8 mouse cellular contexts compared by ENCODE assay signal in the genomic region with DNA sequence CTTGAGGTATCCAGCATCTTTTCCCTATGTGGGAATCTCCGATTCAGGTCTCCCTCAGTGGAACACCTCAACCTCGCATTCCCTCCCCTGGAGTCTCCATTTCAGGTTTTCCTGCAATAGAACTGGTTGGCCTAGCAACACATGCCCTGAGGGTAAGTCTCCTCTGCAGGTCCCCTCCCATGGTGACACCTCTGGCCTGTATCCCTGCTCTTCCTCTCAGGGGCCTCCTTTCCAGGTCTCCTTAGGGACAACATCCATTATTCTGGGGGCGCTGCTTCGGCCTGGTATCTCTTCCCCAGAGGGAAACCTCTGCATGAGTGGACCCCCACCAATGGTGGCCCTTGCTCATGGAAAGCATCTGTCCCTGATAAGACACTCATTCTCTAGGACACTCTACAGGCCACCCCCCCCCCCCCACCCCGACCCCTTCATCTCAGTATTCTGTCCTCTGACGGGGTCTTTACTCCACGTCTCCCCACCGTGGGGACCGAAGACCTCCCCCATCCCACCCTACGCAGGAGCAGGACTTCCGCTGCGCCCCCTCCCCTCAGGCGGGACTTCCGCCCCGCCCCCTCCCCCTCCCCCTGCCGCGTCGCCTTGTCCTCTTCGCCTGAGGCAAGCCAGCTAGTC. TPM values are rescaled to one million over a fixed set of nuclear protein-coding genes. Genes with fewer than 3 reads are reported as not detected.
A peak's percentile ranks its signal among the peaks of the same experiment; 100 is the strongest.
DNase-seq lines count a peak whose midpoint lies in the region; ATAC-seq and TF ChIP-seq lines count a peak whose summit lies in the region.

A gene (plus strand): TSS at position 575 of the 630 bp plus-strand sequence.

- no peaks in the 10 kb centered on the region for H3K9me3 ChIP-seq in intestine, embryonic 14.5 days (ENCODE audit: control insufficient read depth, low read length)
- H3K9me3 ChIP-seq in megakaryocyte, embryonic 14.5 days = no peaks in the 10 kb centered on the region

- no peaks in the 10 kb centered on the region for H3K27me3 ChIP-seq in cerebellum, adult 2 months (ENCODE audit: control insufficient read depth, insufficient read depth, low read length)
- H3K27me3 ChIP-seq in intestine, embryonic 14.5 days (replicated peaks; ENCODE audit: control insufficient read depth, insufficient read depth, low read length) = no peaks in the 10 kb centered on the region
- no peaks in the 10 kb centered on the region for H3K27me3 ChIP-seq in megakaryocyte, embryonic 14.5 days (replicated peaks)

- TF ChIP-seq POLR2A in cerebellum, adult 2 months (IDR thresholded peaks at IDR 0.05; ENCODE audit: borderline replicate concordance, insufficient read depth, low read length) = no peak

- TF ChIP-seq CTCF in cerebellum, adult 2 months (IDR thresholded peaks at IDR 0.05; ENCODE audit: borderline replicate concordance, insufficient read depth, low read depth, low read length) = no peak

- peak within 1 kb of the TSS; percentile 91 for H3K9ac ChIP-seq in intestine, embryonic 14.5 days (ENCODE audit: low read length)

- DNase-seq in embryo, embryonic 11 days = peak; percentile 39
- no peak for DNase-seq in embryo, embryonic 10 days (ENCODE audit: low spot score)
- peak; percentile 18 for DNase-seq in CD4-positive, CD25-positive, alpha-beta regulatory T cell, adult 2 months (ENCODE audit: low read depth, low spot score)
- peak in 1 of 2 experiments; percentile 35 for DNase-seq in cerebellum, adult 2 months
- DNase-seq in gastrocnemius, postnatal 25 days = no peak
- peak; percentile 65 for DNase-seq in intestine, embryonic 14.5 days (ENCODE audit: low spot score)
- DNase-seq in right cerebral cortex, postnatal 14 days = no peak

- H3K4me1 ChIP-seq in cerebellum, adult 2 months (ENCODE audit: control insufficient read depth, insufficient read depth, low read length) = peaks cover 3% of the 10 kb centered on the region
- H3K4me1 ChIP-seq in intestine, embryonic 14.5 days (replicated peaks; ENCODE audit: control insufficient read depth, insufficient read depth, low read length) = peaks cover 12% of the 10 kb centered on the region
- peaks cover 49% of the 10 kb centered on the region for H3K4me1 ChIP-seq in megakaryocyte, embryonic 14.5 days

- H3K4me3 ChIP-seq in cerebellum, adult 2 months (replicated peaks; ENCODE audit: insufficient read depth, low read depth, low read length) = peak within 1 kb of the TSS; percentile 60
- H3K4me3 ChIP-seq in intestine, embryonic 14.5 days (ENCODE audit: low read depth, low read length) = peak within 1 kb of the TSS; percentile 91
- H3K4me3 ChIP-seq in megakaryocyte, embryonic 14.5 days (replicated peaks) = peak within 1 kb of the TSS; percentile 98

- ATAC-seq in intestine, embryonic 14.5 days (replicated peaks; ENCODE audit: low FRiP score, low TSS enrichment, low read depth) = no peak; the same call in 1 of the 2 replicates

- 13% methylated on average over 17 of the region's 19 CpGs for WGBS in cerebellum, adult 2 months
- 26% methylated on average over 6 of the region's 19 CpGs for WGBS in intestine, embryonic 14.5 days

- H3K27ac ChIP-seq in cerebellum, adult 2 months (ENCODE audit: insufficient read depth, low read length) = peak within 1 kb of the TSS; percentile 86
- peak within 1 kb of the TSS; percentile 97 for H3K27ac ChIP-seq in intestine, embryonic 14.5 days (ENCODE audit: low read depth)

- H3K36me3 ChIP-seq in intestine, embryonic 14.5 days (ENCODE audit: control insufficient read depth, insufficient read depth, low read length) = no peaks in the 10 kb centered on the region
- peaks cover 8% of the 10 kb centered on the region for H3K36me3 ChIP-seq in megakaryocyte, embryonic 14.5 days (replicated peaks; ENCODE audit: low read length)

- peak within 1 kb of the TSS; percentile 79 for H3K4me2 ChIP-seq in intestine, embryonic 14.5 days (ENCODE audit: low read length)

RNA-seq across cellular contexts. Expression of the gene that starts here (rescaled TPM):
- polyA plus RNA-seq in cerebellum, adult 2 months (2012; rRNA removed) = 271 and 274 TPM in 2 replicates
- total RNA-seq in gastrocnemius, postnatal 25 days (2021) = 10 to 100 TPM; 28.7 to 35.1 TPM
- 253 and 275 TPM in 2 replicates for polyA plus RNA-seq in intestine, embryonic 14.5 days (2014; fragmentation: Nextera tagmentation; extraction: Ambion mirVana)
- polyA plus RNA-seq in megakaryocyte, embryonic 14.5 days (2012; ENCODE audit: insufficient read depth, low replicate concordance) = 85.4 and 97.0 TPM in 2 replicates

Comparison
In these comparisons a context has a peak if more than half of its experiments do, and no peak if none do; other contexts are left out.
1. DNase-seq: peak in embryo, embryonic 11 days (single experiment), CD4-positive, CD25-positive, alpha-beta regulatory T cell, adult 2 months (single experiment) and intestine, embryonic 14.5 days (single experiment); none in embryo, embryonic 10 days (single experiment), gastrocnemius, postnatal 25 days (single experiment) and right cerebral cortex, postnatal 14 days (single experiment).
2. Peak in every context shown above with its lines, with median percentiles within 50 percentile points of each other: H3K4me3 ChIP-seq.